Comparison of ENCODE assay signal across 18 mouse cellular contexts in the genomic region with DNA sequence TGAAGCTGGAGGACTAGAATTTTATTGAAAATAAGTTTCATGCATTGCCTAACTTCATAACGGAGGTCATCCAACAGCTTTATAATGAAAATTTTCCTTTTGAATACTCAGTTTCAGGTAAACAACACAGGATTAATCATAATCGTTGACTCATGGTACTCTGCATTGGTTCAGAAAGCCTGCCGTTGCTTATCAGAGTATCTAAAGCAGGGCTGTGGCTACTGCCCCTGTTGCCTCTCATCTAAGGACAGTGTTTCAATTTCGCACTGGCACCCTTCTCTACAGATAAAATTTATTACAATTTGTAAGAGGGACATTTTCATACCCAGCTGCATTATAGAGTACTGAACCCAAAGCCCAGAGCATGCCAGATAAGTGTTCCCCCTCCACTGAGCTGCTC. TPM values are rescaled to one million over a fixed set of nuclear protein-coding genes. Genes with fewer than 3 reads are reported as not detected.
DNase-seq lines count a peak whose midpoint lies in the region; ATAC-seq and TF ChIP-seq lines count a peak whose summit lies in the region.
"Had no signal": no experiment of that assay in that cellular context is flagged by ENCODE, and none has a peak within 500 bp of the region (broad histone marks: within the 10 kb centered on the region; RNA-seq: fewer than 3 reads in every experiment).

No protein-coding gene starts in this region.

- no peaks in the 10 kb centered on the region for H3K4me1 ChIP-seq in heart, adult 2 months (ENCODE audit: control insufficient read depth, insufficient read depth, low read length)
- H3K4me1 ChIP-seq: embryonic facial prominence, embryonic 10.5 days; heart, embryonic 12.5 days; hindbrain, embryonic 15.5 days had no signal

- TF ChIP-seq CTCF in heart, adult 2 months (IDR thresholded peaks at IDR 0.05), result no peak

- TF ChIP-seq POLR2A in heart, adult 2 months (IDR thresholded peaks at IDR 0.05; ENCODE audit: insufficient read depth, low read depth, low read length), result no peak

- H3K4me3 ChIP-seq in heart, adult 2 months, result no peak overlapping the region
- H3K4me3 ChIP-seq: embryonic facial prominence, embryonic 10.5 days; erythroblast, embryonic 14.5 days; heart, embryonic 12.5 days; hindbrain, embryonic 15.5 days had no signal

- H3K27ac ChIP-seq in heart, adult 2 months, result no peak overlapping the region
- H3K27ac ChIP-seq: embryonic facial prominence, embryonic 10.5 days; hindbrain, embryonic 15.5 days had no signal

- H3K27me3 ChIP-seq in heart, adult 2 months (ENCODE audit: control insufficient read depth, insufficient read depth, low read length), result no peaks in the 10 kb centered on the region
- H3K27me3 ChIP-seq: heart, embryonic 12.5 days; hindbrain, embryonic 15.5 days had no signal

- TF ChIP-seq EP300 in heart, adult 2 months (IDR thresholded peaks at IDR 0.05; ENCODE audit: insufficient read depth, low read depth, low read length), result no peak

- no peaks in the 10 kb centered on the region; the same call in none of the 2 replicates for H3K36me3 ChIP-seq in heart, adult 2 months (ENCODE audit: control insufficient read depth, insufficient read depth, low read length)

- H3K79me2 ChIP-seq in heart, adult 2 months (replicated peaks; ENCODE audit: control insufficient read depth, insufficient read depth, low read length), result no peaks in the 10 kb centered on the region

- intact Hi-C loops in heart, adult 2 months (cut with DNase I), result no loop called here

- 62% methylated on average over 4 of the region's 4 CpGs for whole genome bisulfite sequencing in heart, adult 2 months

- no peak overlapping the region for H3K9ac ChIP-seq in heart, adult 2 months (ENCODE audit: low read depth, low read length)
- H3K9ac ChIP-seq: heart, embryonic 12.5 days; hindbrain, embryonic 15.5 days had no signal

- peak; percentile 68 for DNase-seq in heart, adult 11 months
- no peak for DNase-seq in heart, adult 2 months
- DNase-seq in 416B (ENCODE audit: low read depth), result peak; percentile 50
- DNase-seq in testis, postnatal 10 days (ENCODE audit: low spot score), result no peak
- no peak for DNase-seq in embryo, embryonic 11 days
- DNase-seq: adrenal gland, adult 2 months; adrenal gland, postnatal 25 days; cerebellum, adult 11 months; cerebellum, adult 8-10 months; cerebellum, postnatal 14 days; gastrocnemius, postnatal 10 days had no signal

- peak; percentile 73 for ATAC-seq in common myeloid progenitor, adult 5-6 weeks (replicated peaks; ENCODE audit: low read depth, poor library complexity, severe bottlenecking)
- ATAC-seq in megakaryocyte progenitor cell, adult 5-6 weeks (replicated peaks; ENCODE audit: poor library complexity), result peak; percentile 54
- ATAC-seq: forebrain, embryonic 16.5 days had no signal

RNA-seq across cellular contexts. Expression of a gene that starts 5.9 kb away (rescaled TPM):
- total RNA-seq in heart, adult 2 months (2021), result 10 to 100 TPM; 23.7 to 33.9 TPM
- 59.9 and 60.5 TPM in 2 replicates for polyA plus RNA-seq in heart, adult 2 months (2012; rRNA removed)
- total RNA-seq in common myeloid progenitor, adult 5-6 weeks (2017), result 0.50 and 2.0 TPM in 2 replicates
- 0.86 TPM in 1 of 2 replicates, not detected in the other for total RNA-seq in megakaryocyte progenitor cell, adult 5-6 weeks (2015)
- 3.0 TPM in 1 of 2 replicates, not detected in the other for total RNA-seq in megakaryocyte progenitor cell, adult 5-6 weeks (2017)

Comparison
In these comparisons a context has a peak if more than half of its experiments do, and no peak if none do; other contexts are left out.
1. DNase-seq: peak in heart, adult 11 months (single experiment) and 416B (single experiment); none in heart, adult 2 months (0 of 2), testis, postnatal 10 days (single experiment) and embryo, embryonic 11 days (single experiment).